Mouse (Mus musculus) ES-E14 (cell line): ENCODE results near the gene Ccdc126.

ENCODE experiments used
- CHD2 ChIP-seq: IDR thresholded peaks from 2 replicates; pipeline ENCODE4 v1.6.1; 2014; ENCODE audit warnings: mild to moderate bottlenecking, low read depth, low read length, inconsistent platforms
- HCFC1 ChIP-seq: IDR thresholded peaks from 2 replicates; pipeline ENCODE4 v1.6.1; 2012; ENCODE audit warnings: low read length, inconsistent platforms, borderline replicate concordance; ENCODE audit not compliant: insufficient read depth
- MAFK ChIP-seq: IDR thresholded peaks from 2 replicates; pipeline ENCODE4 v1.6.1; 2014; ENCODE audit warnings: mild to moderate bottlenecking, low read depth, low read length, inconsistent platforms; ENCODE audit not compliant: insufficient read depth
- ZC3H11A ChIP-seq: IDR thresholded peaks from 2 replicates; pipeline ENCODE4 v1.6.1; 2012; ENCODE audit warnings: low read depth, mild to moderate bottlenecking, inconsistent platforms, low read length, borderline replicate concordance

GRCm38 (mm10) chr6:49367159-49368054, 48.3 kb downstream of the Ccdc126 start, which contains the start of gene Fam221a:
- TF ChIP-seq MAFK: no peak
- no peak for TF ChIP-seq HCFC1
- TF ChIP-seq CHD2: no peak
- 0 out of 2 replicates have a peak, but pooled peaks have one; percentile 1 for TF ChIP-seq ZC3H11A
